ENCODE assay signal across 12 mouse cellular contexts in the genomic region with DNA sequence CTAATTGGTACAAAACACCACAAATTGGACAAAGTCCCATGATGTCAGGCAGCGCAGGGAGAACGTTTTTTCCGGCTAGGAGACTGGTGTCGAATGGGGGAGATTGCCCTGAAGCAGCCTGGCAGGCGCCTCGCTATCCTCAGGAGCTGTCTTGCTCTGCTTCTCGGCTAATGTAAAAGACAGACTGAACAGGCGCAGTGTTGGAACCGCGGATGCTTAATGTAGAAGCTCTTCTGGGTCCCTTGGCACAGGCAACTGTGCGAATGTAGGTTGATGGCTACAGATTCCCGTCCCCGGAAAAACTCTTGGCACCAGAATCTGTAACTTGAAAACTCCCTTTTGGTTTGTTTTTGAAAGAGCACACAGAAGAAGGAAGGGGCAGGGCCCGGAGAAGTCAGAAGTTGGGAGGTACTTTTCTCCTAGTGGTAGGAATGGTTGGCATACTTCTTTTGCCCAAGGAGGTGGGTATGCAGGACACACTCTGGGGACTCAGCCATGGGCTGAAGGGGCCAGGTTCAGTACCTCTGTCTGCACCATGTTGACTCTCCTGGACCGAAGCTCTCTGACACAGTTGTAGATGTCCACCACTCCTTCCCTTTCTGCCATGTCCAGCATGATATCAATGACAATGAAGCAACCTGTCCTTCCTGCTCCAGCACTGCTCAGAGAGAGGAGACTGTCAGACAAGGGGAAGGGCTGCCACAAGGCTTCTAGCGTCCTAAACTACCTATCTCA.
DNase-seq lines count a peak whose midpoint lies in the region; ATAC-seq and TF ChIP-seq lines count a peak whose summit lies in the region.
"Had no signal": no experiment of that assay in that cellular context is flagged by ENCODE, and none has a peak within 500 bp of the region (broad histone marks: within the 10 kb centered on the region; RNA-seq: fewer than 3 reads in every experiment).

No protein-coding gene starts in this region.

- ATAC-seq in forebrain, embryonic 12.5 days (ENCODE audit: low FRiP score): no peak
- ATAC-seq in lung, embryonic 16.5 days (ENCODE audit: low read depth): peak; percentile 37; the same call in 1 of the 2 replicates
- ATAC-seq in hindbrain, embryonic 16.5 days: 0 out of 2 replicates have a peak, but pooled peaks have one; percentile 42
- no peak for ATAC-seq in midbrain, postnatal 0 days (ENCODE audit: low FRiP score)
- ATAC-seq in activated CD4-positive, CD25-positive, alpha-beta regulatory T cell, adult 4 months: no peak
- ATAC-seq: liver, postnatal 0 days had no signal

- TF ChIP-seq CTCF in midbrain, postnatal 0 days (IDR thresholded peaks at IDR 0.05): no peak

- no peak overlapping the region for H3K9ac ChIP-seq in forebrain, embryonic 12.5 days
- H3K9ac ChIP-seq in lung, embryonic 16.5 days (ENCODE audit: low read length): peak overlapping the region; percentile 43
- H3K9ac ChIP-seq in hindbrain, embryonic 16.5 days (ENCODE audit: low read depth, low read length): peak overlapping the region; percentile 22; the same call in 1 of the 2 replicates
- H3K9ac ChIP-seq in midbrain, postnatal 0 days (replicated peaks; ENCODE audit: low read length, poor library complexity, severe bottlenecking): no peak overlapping the region
- H3K9ac ChIP-seq: liver, postnatal 0 days had no signal

- peak overlapping the region; percentile 80 for H3K27ac ChIP-seq in forebrain, embryonic 10.5 days
- no peak overlapping the region for H3K27ac ChIP-seq in forebrain, embryonic 12.5 days
- H3K27ac ChIP-seq in lung, embryonic 16.5 days (ENCODE audit: low read length): peak overlapping the region; percentile 95
- no peak overlapping the region for H3K27ac ChIP-seq in hindbrain, embryonic 16.5 days (ENCODE audit: low read depth, low read length)
- no peak overlapping the region for H3K27ac ChIP-seq in midbrain, postnatal 0 days (ENCODE audit: low read depth, low read length)
- H3K27ac ChIP-seq: heart, embryonic 10.5 days had no signal

- H3K27me3 ChIP-seq in forebrain, embryonic 10.5 days (ENCODE audit: poor library complexity, severe bottlenecking): peaks cover 12% of the 10 kb centered on the region; the same call in 1 of the 2 replicates
- peaks cover 10% of the 10 kb centered on the region; the same call in 1 of the 2 replicates for H3K27me3 ChIP-seq in forebrain, embryonic 12.5 days
- H3K27me3 ChIP-seq in lung, embryonic 16.5 days (ENCODE audit: control insufficient read depth, insufficient read depth, low read depth, low read length): no peaks in the 10 kb centered on the region
- no peaks in the 10 kb centered on the region for H3K27me3 ChIP-seq in hindbrain, embryonic 16.5 days (replicated peaks; ENCODE audit: control insufficient read depth, insufficient read depth, low read length)
- H3K27me3 ChIP-seq in midbrain, postnatal 0 days (ENCODE audit: insufficient read depth, low read length): no peaks in the 10 kb centered on the region

- H3K4me2 ChIP-seq in forebrain, embryonic 12.5 days: no peak overlapping the region; the same call in 1 of the 2 replicates
- H3K4me2 ChIP-seq in lung, embryonic 16.5 days (ENCODE audit: low read depth, low read length): peak overlapping the region; percentile 31
- H3K4me2 ChIP-seq in hindbrain, embryonic 16.5 days (ENCODE audit: low read length): peak overlapping the region; percentile 14
- no peak overlapping the region for H3K4me2 ChIP-seq in midbrain, postnatal 0 days (ENCODE audit: low read depth, low read length, poor library complexity, severe bottlenecking)

- H3K4me1 ChIP-seq in forebrain, embryonic 10.5 days: peaks cover 38% of the 10 kb centered on the region
- peaks cover 29% of the 10 kb centered on the region for H3K4me1 ChIP-seq in forebrain, embryonic 12.5 days
- peaks cover 20% of the 10 kb centered on the region for H3K4me1 ChIP-seq in lung, embryonic 16.5 days (replicated peaks; ENCODE audit: control insufficient read depth, insufficient read depth, low read length)
- peaks cover 8% of the 10 kb centered on the region for H3K4me1 ChIP-seq in hindbrain, embryonic 16.5 days (ENCODE audit: control insufficient read depth, insufficient read depth, low read depth, low read length)
- H3K4me1 ChIP-seq in midbrain, postnatal 0 days (ENCODE audit: insufficient read depth, low read length): peaks cover 10% of the 10 kb centered on the region; the same call in 1 of the 2 replicates

- DNase-seq in forebrain, embryonic 10.5 days (ENCODE audit: extremely low spot score, low spot score): no peak
- DNase-seq in lung, postnatal 14 days: no peak
- DNase-seq in midbrain, postnatal 0 days (ENCODE audit: low spot score): peak; percentile 35
- DNase-seq in retina, embryonic 14.5 days (ENCODE audit: low spot score): no peak
- DNase-seq: kidney, adult 2 months; liver, postnatal 0 days; spleen, adult 18-20 months had no signal

- 95% methylated on average over 16 of the region's 16 CpGs for WGBS in forebrain, embryonic 10.5 days
- WGBS in forebrain, embryonic 12.5 days: 92% methylated on average over 16 of the region's 16 CpGs
- WGBS in lung, embryonic 16.5 days: 65% methylated on average over 16 of the region's 16 CpGs
- WGBS in hindbrain, embryonic 16.5 days: 77% methylated on average over 16 of the region's 16 CpGs
- 71% methylated on average over 16 of the region's 16 CpGs for WGBS in midbrain, postnatal 0 days

- H3K4me3 ChIP-seq in forebrain, embryonic 10.5 days: peak overlapping the region; percentile 20; the same call in 1 of the 2 replicates
- H3K4me3 ChIP-seq in forebrain, embryonic 12.5 days (replicated peaks): no peak overlapping the region
- H3K4me3 ChIP-seq in lung, embryonic 16.5 days (ENCODE audit: low read length): peak overlapping the region; percentile 11; the same call in 1 of the 2 replicates
- no peak overlapping the region for H3K4me3 ChIP-seq in hindbrain, embryonic 16.5 days (ENCODE audit: low read length)
- no peak overlapping the region for H3K4me3 ChIP-seq in midbrain, postnatal 0 days (ENCODE audit: low read depth, low read length)
- H3K4me3 ChIP-seq: heart, embryonic 10.5 days had no signal

- H3K9me3 ChIP-seq in forebrain, embryonic 10.5 days: no peaks in the 10 kb centered on the region
- H3K9me3 ChIP-seq in forebrain, embryonic 12.5 days: no peaks in the 10 kb centered on the region
- no peaks in the 10 kb centered on the region for H3K9me3 ChIP-seq in lung, embryonic 16.5 days (ENCODE audit: control insufficient read depth, low read length)
- H3K9me3 ChIP-seq in hindbrain, embryonic 16.5 days (ENCODE audit: control insufficient read depth, low read length): no peaks in the 10 kb centered on the region
- H3K9me3 ChIP-seq in midbrain, postnatal 0 days (ENCODE audit: low read length): no peaks in the 10 kb centered on the region
- H3K9me3 ChIP-seq: heart, embryonic 10.5 days had no signal

- H3K36me3 ChIP-seq in forebrain, embryonic 10.5 days (replicated peaks): 0 out of 2 replicates have a peak, but pooled peaks cover 4% of the 10 kb centered on the region
- no peaks in the 10 kb centered on the region for H3K36me3 ChIP-seq in forebrain, embryonic 12.5 days (replicated peaks)
- peaks cover 17% of the 10 kb centered on the region for H3K36me3 ChIP-seq in lung, embryonic 16.5 days (ENCODE audit: control insufficient read depth, insufficient read depth, low read length)
- peaks cover 1% of the 10 kb centered on the region; the same call in 1 of the 2 replicates for H3K36me3 ChIP-seq in hindbrain, embryonic 16.5 days (ENCODE audit: control insufficient read depth, insufficient read depth, low read length)
- 0 out of 2 replicates have a peak, but pooled peaks cover 3% of the 10 kb centered on the region for H3K36me3 ChIP-seq in midbrain, postnatal 0 days (ENCODE audit: insufficient read depth, low read length)
- H3K36me3 ChIP-seq: heart, embryonic 10.5 days had no signal

Comparison
In these comparisons a context has a peak if more than half of its experiments do, and no peak if none do; other contexts are left out.
1. H3K27ac ChIP-seq: peak in forebrain, embryonic 10.5 days (single experiment) and lung, embryonic 16.5 days (single experiment); none in forebrain, embryonic 12.5 days (single experiment), hindbrain, embryonic 16.5 days (single experiment) and midbrain, postnatal 0 days (single experiment).
2. H3K4me3 ChIP-seq: peak in forebrain, embryonic 10.5 days (single experiment) and lung, embryonic 16.5 days (single experiment); none in forebrain, embryonic 12.5 days (single experiment), hindbrain, embryonic 16.5 days (single experiment) and midbrain, postnatal 0 days (single experiment).
3. ATAC-seq: peak in lung, embryonic 16.5 days (single experiment) and hindbrain, embryonic 16.5 days (single experiment); none in forebrain, embryonic 12.5 days (single experiment), midbrain, postnatal 0 days (single experiment) and activated CD4-positive, CD25-positive, alpha-beta regulatory T cell, adult 4 months (single experiment).
4. H3K4me2 ChIP-seq: peak in lung, embryonic 16.5 days (single experiment) and hindbrain, embryonic 16.5 days (single experiment); none in forebrain, embryonic 12.5 days (single experiment) and midbrain, postnatal 0 days (single experiment).
5. H3K9ac ChIP-seq: peak in lung, embryonic 16.5 days (single experiment) and hindbrain, embryonic 16.5 days (single experiment); none in forebrain, embryonic 12.5 days (single experiment) and midbrain, postnatal 0 days (single experiment).